Mouse (Mus musculus) G1E (cell line): ENCODE measurements around the gene Spib. TPM values are rescaled to one million over a fixed set of nuclear protein-coding genes. Genes with fewer than 3 reads are reported as not detected.
A peak's percentile ranks its signal among the peaks of the same experiment; 100 is the strongest.

Experiments
- ATAC-seq: 2 replicates; pipeline ENCODE4 v1.8.0; 2016; ENCODE audit warnings: mild to moderate bottlenecking; ENCODE audit not compliant: insufficient number of reproducible peaks, poor library complexity, low FRiP score, severe bottlenecking; ENCODE audit errors: extremely low read depth
- DNase-seq: peaks from one replicate; pipeline ENCODE4 v3.0.0; 2012; ENCODE audit warnings: low spot score
- H3K27me3 ChIP-seq: 2 replicates; pipeline ENCODE4 v1.6.1; 2012; ENCODE audit warnings: mild to moderate bottlenecking, low read length, inconsistent platforms; ENCODE audit not compliant: insufficient read depth
- H3K36me3 ChIP-seq: replicated peaks from 2 replicates; pipeline ENCODE3; 2012; ENCODE audit warnings: mild to moderate bottlenecking, inconsistent platforms
- H3K4me1 ChIP-seq: 2 replicates; pipeline ENCODE4 v1.6.1; 2012; ENCODE audit warnings: low read depth, low read length, inconsistent platforms, mixed read lengths; ENCODE audit not compliant: insufficient read depth
- H3K4me3 ChIP-seq: 2 replicates; pipeline ENCODE4 v1.5.1; 2012; ENCODE audit warnings: low read depth, mild to moderate bottlenecking, inconsistent platforms, low read length, moderate library complexity, mixed read lengths
- H3K9me3 ChIP-seq: replicated peaks from 2 replicates; pipeline ENCODE4 v1.6.1; 2012; ENCODE audit warnings: inconsistent platforms
- CTCF ChIP-seq: IDR thresholded peaks from 2 replicates; pipeline ENCODE4 v1.5.1; 2012; ENCODE audit warnings: low read depth, low read length, inconsistent platforms, mixed read lengths
- GATA1 ChIP-seq: IDR thresholded peaks from 2 replicates; pipeline ENCODE4 v1.6.1; 2012; ENCODE audit warnings: borderline replicate concordance, low read length, inconsistent platforms, mixed read lengths
- GATA2 ChIP-seq: IDR thresholded peaks from 2 replicates; pipeline ENCODE4 v1.6.1; 2012; ENCODE audit warnings: low read depth, low read length, inconsistent platforms, borderline replicate concordance
- POLR2AphosphoS5 ChIP-seq: IDR thresholded peaks from 2 replicates; pipeline ENCODE4 v1.6.1; 2012; ENCODE audit warnings: low read depth, low read length, inconsistent platforms; ENCODE audit not compliant: insufficient replicate concordance
- TAL1 ChIP-seq: conservative IDR thresholded peaks from 2 replicates; pipeline ENCODE4 v1.6.1; 2012; ENCODE audit warnings: low read depth, low read length, inconsistent platforms, mixed read lengths
- polyA plus RNA-seq: library from polyadenylated mRNA; stranded (reverse); fragments of >175 nt; gene quantifications from 2 replicates; pipeline ENCODE4 v1.2.3, GENCODE M21; 2012
- total RNA-seq, 2 experiments: library from RNA; stranded (forward) in 1 of 2; stranded (reverse) in 1 of 2; fragments of 200-1000 nt in 1 of 2; fragments of >200 nt in 1 of 2; fragmentation: Nextera tagmentation in 1 of 2; gene quantifications; 2 replicates each; pipeline ENCODE4 v1.2.3; 2014 to 2017

Spib gene
- total RNA-seq (2014; fragmentation: Nextera tagmentation) (not detected in 2 replicates), total RNA-seq (2017) (not detected in 2 replicates), polyA plus RNA-seq (not detected in 2 replicates)

DNA sequence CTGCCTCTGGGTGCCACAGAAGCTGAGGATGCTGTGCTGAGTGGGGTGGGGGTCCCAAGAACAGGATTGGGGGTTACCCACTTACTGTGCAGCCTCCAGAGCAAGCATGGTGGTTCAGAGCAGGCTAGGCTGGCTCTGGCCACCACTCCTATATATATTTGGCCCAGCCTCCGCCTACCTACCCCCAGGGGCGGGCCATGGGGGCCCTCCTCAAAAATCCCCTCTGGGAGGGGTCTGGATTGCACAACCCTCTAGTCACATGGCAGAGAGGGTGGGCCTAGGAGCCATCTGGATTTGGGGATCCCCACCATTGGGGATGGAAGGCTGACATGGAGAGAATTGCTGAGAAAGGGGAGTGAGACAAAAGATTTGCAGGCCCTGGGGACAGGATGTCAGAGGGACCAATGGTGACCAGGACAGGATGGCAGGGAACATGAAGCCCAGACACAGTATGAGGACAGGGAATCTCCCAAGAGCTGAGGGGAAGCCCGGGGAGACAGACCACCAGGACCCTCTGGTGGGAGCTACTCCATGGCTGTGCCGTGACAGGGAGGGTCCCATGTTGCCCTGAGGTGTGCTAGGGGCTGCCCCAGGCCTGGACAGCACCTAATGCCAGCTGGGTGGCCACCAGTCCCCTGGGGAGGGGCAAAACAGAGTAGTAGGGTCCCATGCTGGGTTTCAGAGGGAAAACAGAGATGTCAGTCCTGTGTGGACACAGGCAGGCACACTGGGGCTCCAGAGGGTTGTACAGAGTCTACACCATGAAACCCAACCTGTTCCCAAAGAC, at the start of gene Spib:
Gene Spib (minus strand): TSS at position 126 of the 787 bp plus-strand sequence.
- peaks cover 22% of the 10 kb centered on the region; the same call in 1 of the 2 replicates for H3K27me3 ChIP-seq
- no peak for TF ChIP-seq TAL1
- peak; percentile 8; the same call in 1 of the 2 replicates for TF ChIP-seq POLR2AphosphoS5
- no peak for TF ChIP-seq GATA1
- no peaks in the 10 kb centered on the region for H3K9me3 ChIP-seq
- H3K4me3 ChIP-seq = no peak within 1 kb of the TSS
- ATAC-seq (no peak), DNase-seq (no peak)
- H3K4me1 ChIP-seq = peaks cover 68% of the 10 kb centered on the region
- H3K36me3 ChIP-seq = peaks cover 56% of the 10 kb centered on the region

DNA sequence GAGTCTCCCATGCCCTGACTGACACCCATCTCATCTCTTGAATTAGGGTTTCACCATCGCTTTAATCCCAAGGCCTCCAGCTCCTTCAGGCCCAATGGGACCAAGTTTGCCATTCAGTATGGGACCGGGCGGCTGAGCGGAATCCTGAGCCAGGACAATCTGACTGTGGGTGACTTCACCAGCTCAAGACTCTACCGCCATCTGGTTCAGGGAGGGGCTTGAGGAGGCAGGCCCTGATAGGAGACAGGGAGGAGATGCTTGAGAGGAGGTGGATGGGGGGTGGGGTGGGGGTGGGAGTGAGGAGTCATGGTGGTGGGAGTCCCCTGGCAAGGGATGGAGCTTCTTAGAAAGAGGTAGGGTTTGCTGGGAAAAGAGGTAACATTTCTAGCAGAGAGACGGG, 49.8 kb upstream of the Spib start:
- peaks cover 22% of the 10 kb centered on the region for H3K27me3 ChIP-seq
- no peaks in the 10 kb centered on the region for H3K4me1 ChIP-seq
- H3K36me3 ChIP-seq = no peaks in the 10 kb centered on the region
- H3K9me3 ChIP-seq = no peaks in the 10 kb centered on the region
- DNase-seq = no peak
- H3K4me3 ChIP-seq = no peak overlapping the region
- no peak for ATAC-seq
- TF ChIP-seq GATA1 = no peak
- no peak for TF ChIP-seq POLR2AphosphoS5
- no peak for TF ChIP-seq CTCF
- TF ChIP-seq GATA2 = no peak
- TF ChIP-seq TAL1 = no peak

DNA sequence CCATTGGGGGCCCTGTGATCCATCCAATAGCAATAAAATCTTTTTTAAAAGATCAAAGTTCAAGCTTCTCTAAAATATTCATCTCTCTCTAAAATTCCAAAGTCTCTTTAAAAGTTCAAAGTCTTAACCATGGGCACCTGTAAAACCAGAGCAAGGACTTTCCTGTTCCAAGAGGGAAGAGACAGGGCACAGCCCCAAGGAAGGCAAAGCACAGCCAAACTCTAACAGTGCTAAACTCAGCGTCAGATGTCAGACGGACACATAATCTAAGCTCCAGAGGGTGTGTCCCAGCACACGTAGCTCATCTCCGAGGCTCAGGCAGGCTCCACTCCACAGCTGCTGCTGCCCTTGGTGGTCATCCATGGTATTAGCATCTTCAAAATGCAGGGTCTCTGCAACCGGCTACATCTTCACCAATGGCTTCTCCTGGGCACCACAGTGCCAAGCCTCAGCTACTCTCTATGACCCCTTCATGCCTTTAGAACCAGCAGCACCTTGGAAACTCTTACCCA, 44.5 kb upstream of the Spib start:
- H3K27me3 ChIP-seq = peaks cover 12% of the 10 kb centered on the region
- H3K4me3 ChIP-seq = no peak overlapping the region
- no peak for TF ChIP-seq POLR2AphosphoS5
- no peak for TF ChIP-seq CTCF
- TF ChIP-seq TAL1 = no peak
- no peaks in the 10 kb centered on the region for H3K9me3 ChIP-seq
- DNase-seq = no peak
- no peak for ATAC-seq
- no peaks in the 10 kb centered on the region for H3K36me3 ChIP-seq
- peaks cover 7% of the 10 kb centered on the region; the same call in 1 of the 2 replicates for H3K4me1 ChIP-seq

DNA sequence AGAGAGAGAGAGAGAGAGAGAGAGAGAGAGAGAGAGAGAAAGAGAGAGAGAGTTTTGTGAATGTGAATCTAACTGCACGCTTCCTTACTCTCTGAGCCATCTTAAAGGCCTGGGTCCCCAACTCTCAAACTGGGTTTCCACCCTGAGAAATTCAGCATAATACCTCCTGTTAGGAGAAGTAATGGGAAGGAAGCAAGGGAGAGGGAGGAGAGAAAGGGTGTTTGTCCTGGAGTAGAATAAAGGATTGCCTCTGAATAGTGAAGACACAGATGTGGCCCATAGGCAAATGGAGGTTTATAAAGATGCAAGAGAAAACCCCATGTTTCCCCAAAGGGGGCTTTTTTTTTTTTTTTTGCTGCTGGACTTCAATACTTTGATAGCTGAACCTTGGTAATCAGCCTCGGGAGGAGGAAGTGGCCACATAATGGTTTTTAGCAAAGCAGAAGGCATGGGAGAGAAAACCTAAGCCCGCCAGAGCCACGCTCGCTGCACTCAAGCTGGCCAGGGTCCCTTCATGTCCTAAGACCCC, 41.1 kb upstream of the Spib start:
- H3K4me3 ChIP-seq = no peak overlapping the region
- no peaks in the 10 kb centered on the region for H3K36me3 ChIP-seq
- H3K27me3 ChIP-seq = peaks cover 29% of the 10 kb centered on the region

DNA sequence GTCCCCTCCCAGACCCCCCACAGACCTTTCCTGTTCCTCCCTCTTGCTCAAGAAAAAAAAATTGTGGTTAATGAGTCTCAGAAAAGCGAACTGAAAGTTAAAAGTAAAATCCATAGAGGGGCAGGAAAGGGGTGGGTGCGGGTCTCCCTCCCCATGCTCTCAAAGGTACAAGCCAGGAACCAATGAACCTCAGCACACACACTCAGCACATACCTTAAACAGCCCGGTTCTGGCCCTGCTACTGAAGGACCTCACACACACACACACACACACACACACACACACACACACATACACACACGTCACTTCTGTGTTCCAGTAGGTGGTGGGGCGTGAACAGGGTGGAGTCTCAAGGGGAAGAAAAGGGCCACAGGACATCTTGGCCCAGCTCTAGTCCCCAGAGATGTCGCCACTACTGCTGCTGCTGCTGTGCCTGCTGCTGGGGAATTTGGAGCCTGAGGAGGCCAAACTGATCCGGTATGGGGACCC, 40.4 kb upstream of the Spib start, which contains the start of gene Napsa:
Gene Napsa (plus strand): TSS at position 168 of the 489 bp plus-strand sequence.
- peaks cover 10% of the 10 kb centered on the region; the same call in 1 of the 2 replicates for H3K4me1 ChIP-seq
- DNase-seq (no peak), ATAC-seq (no peak)
- H3K27me3 ChIP-seq = peaks cover 29% of the 10 kb centered on the region
- no peak for TF ChIP-seq GATA2
- TF ChIP-seq TAL1 = no peak
- TF ChIP-seq CTCF = no peak
- TF ChIP-seq GATA1 = no peak
- TF ChIP-seq POLR2AphosphoS5 = no peak
- no peaks in the 10 kb centered on the region for H3K36me3 ChIP-seq
- H3K9me3 ChIP-seq = no peaks in the 10 kb centered on the region
- H3K4me3 ChIP-seq = no peak within 1 kb of the TSS

More for the DNA sequence above, 41.1 kb upstream of the Spib start:
- ATAC-seq (no peak), DNase-seq (no peak)
- Histone ChIP-seq H3K9me3 (no peaks in the 10 kb centered on the region), H3K4me1 (peaks cover 10% of the 10 kb centered on the region; the same call in 1 of the 2 replicates)
- TF ChIP-seq TAL1 = no peak
- no peak for TF ChIP-seq GATA1
- no peak for TF ChIP-seq GATA2
- no peak for TF ChIP-seq CTCF
- TF ChIP-seq POLR2AphosphoS5 = no peak

DNA sequence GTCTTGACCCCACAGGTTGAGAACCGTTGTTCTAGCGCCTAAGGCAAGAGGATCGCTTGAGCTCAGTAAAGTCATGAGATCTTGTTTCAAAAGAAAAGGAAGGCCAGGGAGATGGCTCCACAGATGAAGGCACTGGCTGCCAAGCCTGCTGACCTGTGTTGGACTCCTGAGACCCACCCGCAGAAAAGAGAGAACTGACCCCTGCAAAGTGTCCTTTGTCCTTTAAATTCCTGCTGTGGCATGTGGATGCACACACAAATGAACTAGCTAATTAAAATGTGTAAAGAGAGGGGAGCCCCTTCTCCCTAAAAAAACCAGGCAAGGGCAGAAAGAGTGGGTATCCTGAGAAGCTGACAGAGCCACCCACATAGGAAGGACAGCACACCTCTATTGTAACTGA, 39.9 kb upstream of the Spib start:
- Histone ChIP-seq H3K36me3 (no peaks in the 10 kb centered on the region), H3K27me3 (peaks cover 29% of the 10 kb centered on the region), H3K4me3 (no peak overlapping the region), H3K4me1 (peaks cover 10% of the 10 kb centered on the region; the same call in 1 of the 2 replicates), H3K9me3 (no peaks in the 10 kb centered on the region)
- DNase-seq (no peak), ATAC-seq (no peak)
- TF ChIP-seq GATA2 (no peak), CTCF (no peak), GATA1 (no peak), POLR2AphosphoS5 (no peak), TAL1 (no peak)
